In genomic region chrY:90731593-90731955, GRCm38 (mm10) we compare ENCODE assay signal across 22 mouse cellular contexts. TPM values are rescaled to one million over a fixed set of nuclear protein-coding genes. Genes with fewer than 3 reads are reported as not detected.
"Had no signal": no experiment of that assay in that cellular context is flagged by ENCODE, and none has a peak within 500 bp of the region (broad histone marks: within the 10 kb centered on the region; RNA-seq: fewer than 3 reads in every experiment).

No protein-coding gene starts in this region.

RNA-seq across cellular contexts. Expression of gene Gm21860, which starts 23.0 kb away (rescaled TPM):
- total RNA-seq: layer of hippocampus, adult 8-10 months; layer of hippocampus, postnatal 10 days; layer of hippocampus, postnatal 36 days; left cerebral cortex, adult 2 months; left cerebral cortex, postnatal 10 days; left cerebral cortex, postnatal 36 days; liver, adult 2 months; megakaryocyte, adult 5-6 weeks; neutrophil, adult 5-6 weeks had no signal
- polyA plus RNA-seq: kidney, embryonic 15.5 days; limb, embryonic 11.5 days; limb, embryonic 14.5 days; liver, adult 2 months; liver, embryonic 13.5 days; liver, embryonic 16.5 days; lung, adult 2 months; lung, embryonic 16.5 days; macrophage; midbrain, embryonic 12.5 days; midbrain, embryonic 15.5 days; neural tube, embryonic 13.5 days; stomach, embryonic 15.5 days; thymus, postnatal 0 days had no signal

RNA-seq across cellular contexts. Expression of gene Gm47283, which starts 53.0 kb away (rescaled TPM):
- total RNA-seq: layer of hippocampus, adult 8-10 months; layer of hippocampus, postnatal 10 days; layer of hippocampus, postnatal 36 days; left cerebral cortex, adult 2 months; left cerebral cortex, postnatal 10 days; left cerebral cortex, postnatal 36 days; liver, adult 2 months; megakaryocyte, adult 5-6 weeks; neutrophil, adult 5-6 weeks had no signal
- polyA plus RNA-seq: kidney, embryonic 15.5 days; limb, embryonic 11.5 days; limb, embryonic 14.5 days; liver, adult 2 months; liver, embryonic 13.5 days; liver, embryonic 16.5 days; lung, adult 2 months; lung, embryonic 16.5 days; macrophage; midbrain, embryonic 12.5 days; midbrain, embryonic 15.5 days; neural tube, embryonic 13.5 days; stomach, embryonic 15.5 days; thymus, postnatal 0 days had no signal
